8 mouse cellular contexts compared by ENCODE assay signal in genomic region chr2:6220141-6220805, GRCm38 (mm10). TPM values are rescaled to one million over a fixed set of nuclear protein-coding genes. Genes with fewer than 3 reads are reported as not detected.
DNase-seq lines count a peak whose midpoint lies in the region; ATAC-seq and TF ChIP-seq lines count a peak whose summit lies in the region.

No protein-coding gene starts in this region.

- H3ac ChIP-seq in myocyte (ENCODE audit: control insufficient read depth, insufficient read length) = no peak overlapping the region

- H3K79me2 ChIP-seq in liver, adult 2 months (ENCODE audit: control insufficient read depth, insufficient read depth, low read length) = no peaks in the 10 kb centered on the region
- H3K79me2 ChIP-seq in myocyte (ENCODE audit: control insufficient read depth, insufficient read depth) = no peaks in the 10 kb centered on the region

- no peak overlapping the region for H3K4me3 ChIP-seq in kidney, embryonic 16.5 days (ENCODE audit: low read length)
- H3K4me3 ChIP-seq in liver, adult 2 months (ENCODE audit: insufficient read depth, low read depth, low read length) = no peak overlapping the region
- H3K4me3 ChIP-seq in myocyte = no peak overlapping the region
- H3K4me3 ChIP-seq in stomach, embryonic 15.5 days (replicated peaks) = no peak overlapping the region

- peak; percentile 67 for TF ChIP-seq CTCF in liver, adult 2 months (IDR thresholded peaks at IDR 0.05; ENCODE audit: low read depth, low read length)

- H3K4me1 ChIP-seq in kidney, embryonic 16.5 days (ENCODE audit: insufficient read depth, low read length) = no peaks in the 10 kb centered on the region
- H3K4me1 ChIP-seq in liver, adult 2 months (ENCODE audit: control insufficient read depth, insufficient read depth, low read length) = peaks cover 2% of the 10 kb centered on the region; the same call in 1 of the 2 replicates
- no peaks in the 10 kb centered on the region for H3K4me1 ChIP-seq in stomach, embryonic 15.5 days

- DNase-seq in 3134 (ENCODE audit: extremely low read depth, insufficient read length, low spot score) = peak; percentile 38
- DNase-seq in adrenal gland, adult 18-20 months (ENCODE audit: low spot score in 2 of 2) = peak; percentile 74 to 79
- peak; percentile 57 for DNase-seq in embryo, embryonic 11.5 days (ENCODE audit: low read depth, low spot score)
- DNase-seq in liver, adult 2 months (ENCODE audit: extremely low read depth, low read depth, low spot score) = peak; percentile 71

- no peak overlapping the region for H3K4me2 ChIP-seq in kidney, embryonic 16.5 days (replicated peaks; ENCODE audit: low read depth, low read length)
- H3K4me2 ChIP-seq in myocyte (ENCODE audit: low read depth) = peak overlapping the region; percentile 22
- no peak overlapping the region for H3K4me2 ChIP-seq in stomach, embryonic 15.5 days

- no peak overlapping the region for H3K27ac ChIP-seq in kidney, embryonic 16.5 days (ENCODE audit: low read length)
- no peak overlapping the region for H3K27ac ChIP-seq in liver, adult 2 months (replicated peaks; ENCODE audit: insufficient read depth, low read depth, low read length)
- H3K27ac ChIP-seq in stomach, embryonic 15.5 days = no peak overlapping the region

- ATAC-seq in granulocyte monocyte progenitor cell, adult 5-6 weeks (replicated peaks; ENCODE audit: poor library complexity, severe bottlenecking) = peak; percentile 96
- ATAC-seq in kidney, embryonic 16.5 days (ENCODE audit: low FRiP score, low TSS enrichment) = peak; percentile 79
- peak; percentile 39; the same call in 1 of the 2 replicates for ATAC-seq in stomach, embryonic 15.5 days (ENCODE audit: insufficient read depth, low FRiP score, low read depth)

- 0 out of 2 replicates have a peak, but pooled peaks cover 3% of the 10 kb centered on the region for H3K27me3 ChIP-seq in kidney, embryonic 16.5 days (ENCODE audit: insufficient read depth, low read length)
- H3K27me3 ChIP-seq in liver, adult 2 months (ENCODE audit: control insufficient read depth, insufficient read depth, low read length) = no peaks in the 10 kb centered on the region
- H3K27me3 ChIP-seq in myocyte (ENCODE audit: control insufficient read depth, insufficient read depth, insufficient read length) = no peaks in the 10 kb centered on the region
- no peaks in the 10 kb centered on the region for H3K27me3 ChIP-seq in stomach, embryonic 15.5 days (replicated peaks)

- peaks cover 5% of the 10 kb centered on the region; the same call in 1 of the 2 replicates for H3K9me3 ChIP-seq in kidney, embryonic 16.5 days (ENCODE audit: low read length)
- H3K9me3 ChIP-seq in stomach, embryonic 15.5 days = no peaks in the 10 kb centered on the region

- WGBS in kidney, embryonic 16.5 days = 13% methylated on average over 4 of the region's 4 CpGs
- WGBS in liver, adult 2 months = 9% methylated on average over 4 of the region's 4 CpGs
- WGBS in stomach, embryonic 15.5 days = 7% methylated on average over 4 of the region's 4 CpGs

- no peaks in the 10 kb centered on the region for H3K36me3 ChIP-seq in kidney, embryonic 16.5 days (ENCODE audit: insufficient read depth, low read length)
- no peaks in the 10 kb centered on the region for H3K36me3 ChIP-seq in liver, adult 2 months (ENCODE audit: control insufficient read depth, insufficient read depth, low read length)
- H3K36me3 ChIP-seq in myocyte (ENCODE audit: control insufficient read depth, insufficient read depth) = no peaks in the 10 kb centered on the region
- H3K36me3 ChIP-seq in stomach, embryonic 15.5 days = no peaks in the 10 kb centered on the region

- no peak overlapping the region for H3K9ac ChIP-seq in kidney, embryonic 16.5 days (replicated peaks; ENCODE audit: low read length)
- no peak overlapping the region for H3K9ac ChIP-seq in liver, adult 2 months (ENCODE audit: low read depth, low read length)
- no peak overlapping the region for H3K9ac ChIP-seq in stomach, embryonic 15.5 days

- TF ChIP-seq POLR2A in liver, adult 2 months (IDR thresholded peaks at IDR 0.05; ENCODE audit: extremely low read depth, insufficient read depth, low read length) = no peak
- TF ChIP-seq POLR2A in myocyte (IDR thresholded peaks at IDR 0.05; ENCODE audit: insufficient read length, low read depth) = no peak

TF ChIP-seq in myocyte, 11 proteins besides CTCF, POLR2A, EP300 and RAD21:
- no peak for TF ChIP-seq CEBPB (IDR thresholded peaks at IDR 0.05; ENCODE audit: insufficient read depth, poor library complexity, severe bottlenecking)
- no peak for TF ChIP-seq E2F4 (IDR thresholded peaks at IDR 0.05; ENCODE audit: insufficient read depth)
- no peak for TF ChIP-seq SRF (IDR thresholded peaks at IDR 0.05; ENCODE audit: control insufficient read depth, insufficient read length, low read depth)
- no peak for TF ChIP-seq POLR2AphosphoS2 (IDR thresholded peaks at IDR 0.05; ENCODE audit: insufficient read length, low read depth)
- no peak for TF ChIP-seq TCF12 (IDR thresholded peaks at IDR 0.05; ENCODE audit: insufficient read depth, poor library complexity, severe bottlenecking)
- TF ChIP-seq MYOG (IDR thresholded peaks at IDR 0.05; ENCODE audit: control insufficient read depth in 1 of 3, insufficient read depth in 1 of 3, insufficient read length in 2 of 3, low read depth in 2 of 3) = no peak
- no peak for TF ChIP-seq TCF3 (IDR thresholded peaks at IDR 0.05; ENCODE audit: insufficient read length, low read depth)
- TF ChIP-seq MAX (IDR thresholded peaks at IDR 0.05; ENCODE audit: low read depth) = no peak
- TF ChIP-seq REST (IDR thresholded peaks at IDR 0.05; ENCODE audit: insufficient read depth, insufficient read length) = no peak
- TF ChIP-seq USF1 (IDR thresholded peaks at IDR 0.05; ENCODE audit: low read depth) = no peak
- no peak for TF ChIP-seq MYOD1 (IDR thresholded peaks at IDR 0.05; ENCODE audit: control insufficient read depth in 1 of 3, insufficient read length in 2 of 3, low read depth in 2 of 3)

RNA-seq across cellular contexts. Expression of gene Echdc3, which starts 7.4 kb away (rescaled TPM):
- 10 to 100 TPM; 46.9 to 75.4 TPM for total RNA-seq in adrenal gland, adult 18-20 months (2021)
- 2.4 and 4.1 TPM in 2 replicates for total RNA-seq in granulocyte monocyte progenitor cell, adult 5-6 weeks (2014; fragmentation: Nextera tagmentation)
- total RNA-seq in granulocyte monocyte progenitor cell, adult 5-6 weeks (2017) = 0.82 and 1.3 TPM in 2 replicates
- 9.9 and 10.6 TPM in 2 replicates for polyA plus RNA-seq in kidney, embryonic 16.5 days (2015; fragmentation: Nextera tagmentation; extraction: Ambion mirVana)
- total RNA-seq in liver, adult 2 months (2014; rRNA removed) = 101 and 103 TPM in 2 replicates
- 125 and 139 TPM in 2 replicates for polyA plus RNA-seq in liver, adult 2 months (2012; rRNA removed)
- polyA plus RNA-seq in myocyte (2012; fragmentation: generic; extraction: Trizol) = 2.3 TPM
- polyA plus RNA-seq in stomach, embryonic 15.5 days (2015; fragmentation: Nextera tagmentation; extraction: Ambion mirVana) = 12.1 and 12.4 TPM in 2 replicates

Comparison
In these comparisons a context has a peak if more than half of its experiments do, and no peak if none do; other contexts are left out.
1. ATAC-seq: peak in every context shown above with its lines; median percentile 96 in granulocyte monocyte progenitor cell, adult 5-6 weeks; 79 in kidney, embryonic 16.5 days; 39 in stomach, embryonic 15.5 days.